7 mouse cellular contexts compared by ENCODE assay signal in genomic region chr16:5534862-5535261, GRCm38 (mm10).
DNase-seq lines count a peak whose midpoint lies in the region; ATAC-seq and TF ChIP-seq lines count a peak whose summit lies in the region.

No protein-coding gene starts in this region.

- 38% methylated on average over 5 of the region's 5 CpGs for whole genome bisulfite sequencing in liver, embryonic 14.5 days (ENCODE audit: insufficient replicate concordance)
- WGBS in liver, embryonic 11.5 days, result 62% methylated on average over 5 of the region's 5 CpGs
- 47% methylated on average over 5 of the region's 5 CpGs for WGBS in hindbrain, embryonic 12.5 days

- no peak overlapping the region for H3K27ac ChIP-seq in liver, embryonic 14.5 days
- no peak overlapping the region for H3K27ac ChIP-seq in liver, embryonic 11.5 days (ENCODE audit: low read depth, low read length)
- H3K27ac ChIP-seq in hindbrain, embryonic 12.5 days, result no peak overlapping the region

- H3K4me3 ChIP-seq in liver, embryonic 14.5 days (ENCODE audit: insufficient read depth in 1 of 2, low read depth in 2 of 2, low read length in 2 of 2), result no peak overlapping the region
- no peak overlapping the region for H3K4me3 ChIP-seq in liver, embryonic 11.5 days (ENCODE audit: low read depth, low read length)
- no peak overlapping the region for H3K4me3 ChIP-seq in hindbrain, embryonic 12.5 days

- ATAC-seq in liver, embryonic 14.5 days (ENCODE audit: insufficient read depth), result no peak
- ATAC-seq in liver, embryonic 11.5 days (replicated peaks; ENCODE audit: low FRiP score), result no peak
- no peak for ATAC-seq in hindbrain, embryonic 12.5 days (ENCODE audit: low FRiP score)

- no peaks in the 10 kb centered on the region for H3K27me3 ChIP-seq in liver, embryonic 14.5 days (ENCODE audit: control insufficient read depth, insufficient read depth, low read length)
- H3K27me3 ChIP-seq in liver, embryonic 11.5 days (replicated peaks; ENCODE audit: control insufficient read depth, insufficient read depth, low read length), result no peaks in the 10 kb centered on the region
- no peaks in the 10 kb centered on the region for H3K27me3 ChIP-seq in hindbrain, embryonic 12.5 days

- TF ChIP-seq CTCF in liver, embryonic 14.5 days (IDR thresholded peaks at IDR 0.05; ENCODE audit: low read depth), result peak; percentile 13; the same call in 1 of the 2 replicates

- H3K9ac ChIP-seq in liver, embryonic 14.5 days (replicated peaks), result no peak overlapping the region
- no peak overlapping the region for H3K9ac ChIP-seq in liver, embryonic 11.5 days (ENCODE audit: low read depth, low read length)
- no peak overlapping the region; the same call in 1 of the 2 replicates for H3K9ac ChIP-seq in hindbrain, embryonic 12.5 days

- no peak for TF ChIP-seq EP300 in liver, embryonic 14.5 days (IDR thresholded peaks at IDR 0.05; ENCODE audit: low read depth)

- no peak overlapping the region for H3K4me2 ChIP-seq in liver, embryonic 14.5 days (ENCODE audit: low read depth)
- H3K4me2 ChIP-seq in liver, embryonic 11.5 days, result no peak overlapping the region
- no peak overlapping the region for H3K4me2 ChIP-seq in hindbrain, embryonic 12.5 days (replicated peaks)

- H3K36me3 ChIP-seq in liver, embryonic 14.5 days (replicated peaks; ENCODE audit: control insufficient read depth, insufficient read depth, low read depth), result no peaks in the 10 kb centered on the region
- no peaks in the 10 kb centered on the region for H3K36me3 ChIP-seq in liver, embryonic 11.5 days (ENCODE audit: control insufficient read depth, insufficient read depth, low read length)
- no peaks in the 10 kb centered on the region for H3K36me3 ChIP-seq in hindbrain, embryonic 12.5 days

- no peaks in the 10 kb centered on the region for H3K4me1 ChIP-seq in liver, embryonic 14.5 days (replicated peaks; ENCODE audit: control insufficient read depth in 2 of 2, insufficient read depth in 2 of 2, low read length in 1 of 2)
- no peaks in the 10 kb centered on the region for H3K4me1 ChIP-seq in liver, embryonic 11.5 days (replicated peaks; ENCODE audit: control insufficient read depth, insufficient read depth, low read length)
- H3K4me1 ChIP-seq in hindbrain, embryonic 12.5 days, result peaks cover 29% of the 10 kb centered on the region

- H3K9me3 ChIP-seq in liver, embryonic 14.5 days (ENCODE audit: control insufficient read depth, low read length), result no peaks in the 10 kb centered on the region
- no peaks in the 10 kb centered on the region for H3K9me3 ChIP-seq in liver, embryonic 11.5 days (ENCODE audit: control insufficient read depth, low read length)
- no peaks in the 10 kb centered on the region for H3K9me3 ChIP-seq in hindbrain, embryonic 12.5 days (replicated peaks)

- DNase-seq in liver, embryonic 14.5 days (ENCODE audit: low read depth in 3 of 3, low spot score in 3 of 3), result no peak
- DNase-seq in liver, embryonic 11.5 days (ENCODE audit: low spot score), result no peak
- DNase-seq in frontal cortex, adult 2 months (ENCODE audit: extremely low spot score in 1 of 2, low spot score in 1 of 2), result peak; percentile 37 to 80
- peak; percentile 18 to 23 for DNase-seq in kidney, postnatal 36 days
- peak; percentile 69 for DNase-seq in right cerebral cortex, postnatal 25 days
- no peak for DNase-seq in yolk sac, embryonic 10.5 days (ENCODE audit: low spot score)

Comparison
In these comparisons a context has a peak if more than half of its experiments do, and no peak if none do; other contexts are left out.
1. DNase-seq: peak in frontal cortex, adult 2 months (2 of 2), kidney, postnatal 36 days (2 of 2) and right cerebral cortex, postnatal 25 days (single experiment); none in liver, embryonic 14.5 days (0 of 3), liver, embryonic 11.5 days (single experiment) and yolk sac, embryonic 10.5 days (single experiment).